Mouse (Mus musculus): Measurements from ENCODE around the gene Nkd2. TPM values are rescaled to one million over a fixed set of nuclear protein-coding genes. Genes with fewer than 3 reads are reported as not detected.

Gene Nkd2
- 2.8 TPM for polyA plus RNA-seq (2015; fragmentation: Illumina TruSeq; extraction: RNeasy Lipid Tissue Mini Kit (QIAGEN cat#74804); ENCODE audit: low read depth, low replicate concordance)

DNA sequence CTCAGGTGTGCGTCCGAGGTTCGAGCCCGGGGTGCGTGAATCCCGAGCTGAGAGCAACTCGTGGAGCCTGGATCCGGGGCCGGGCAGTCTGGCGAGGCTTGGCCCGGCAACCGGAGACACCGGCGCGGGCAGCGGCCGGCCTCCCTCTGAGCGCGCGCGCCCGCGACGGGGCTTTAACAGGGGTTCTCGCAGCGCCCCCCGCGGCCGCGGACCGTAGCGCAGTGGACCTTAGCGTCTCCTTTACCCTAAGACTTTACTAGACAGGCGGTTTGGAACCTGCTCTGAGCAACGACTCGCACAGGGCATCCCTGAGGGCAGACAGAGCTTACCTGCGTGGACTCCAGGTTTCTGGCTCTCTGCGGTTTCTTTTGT, at the start of gene Nkd2:
Gene Nkd2 (minus strand): TSS at position 167 of the 372 bp plus-strand sequence.

Other genes starting within 250 kb of the Nkd2 start
- gene Clptm1l, start 243.6 kb downstream of the Nkd2 start, polyA plus RNA-seq (2015; fragmentation: Illumina TruSeq; extraction: RNeasy Lipid Tissue Mini Kit (QIAGEN cat#74804); ENCODE audit: low read depth, low replicate concordance) = 122 TPM
- gene Tert, start 220.7 kb downstream of the Nkd2 start, polyA plus RNA-seq (2015; fragmentation: Illumina TruSeq; extraction: RNeasy Lipid Tissue Mini Kit (QIAGEN cat#74804); ENCODE audit: low read depth, low replicate concordance) = 1.6 TPM
- not detected for gene Slc6a18, start 169.6 kb downstream of the Nkd2 start, polyA plus RNA-seq (2015; fragmentation: Illumina TruSeq; extraction: RNeasy Lipid Tissue Mini Kit (QIAGEN cat#74804); ENCODE audit: low read depth, low replicate concordance)
- 0.45 TPM for gene Slc6a19, start 142.8 kb downstream of the Nkd2 start, polyA plus RNA-seq (2015; fragmentation: Illumina TruSeq; extraction: RNeasy Lipid Tissue Mini Kit (QIAGEN cat#74804); ENCODE audit: low read depth, low replicate concordance)
- 2.1 TPM for gene Slc12a7, start 114.5 kb downstream of the Nkd2 start, polyA plus RNA-seq (2015; fragmentation: Illumina TruSeq; extraction: RNeasy Lipid Tissue Mini Kit (QIAGEN cat#74804); ENCODE audit: low read depth, low replicate concordance)
- gene Trip13, start 90.2 kb upstream of the Nkd2 start, polyA plus RNA-seq (2015; fragmentation: Illumina TruSeq; extraction: RNeasy Lipid Tissue Mini Kit (QIAGEN cat#74804); ENCODE audit: low read depth, low replicate concordance) = 0.52 TPM
- 84.9 TPM for gene Brd9, start 90.2 kb upstream of the Nkd2 start, polyA plus RNA-seq (2015; fragmentation: Illumina TruSeq; extraction: RNeasy Lipid Tissue Mini Kit (QIAGEN cat#74804); ENCODE audit: low read depth, low replicate concordance)
- not detected for gene Zdhhc11, start 116.2 kb upstream of the Nkd2 start, polyA plus RNA-seq (2015; fragmentation: Illumina TruSeq; extraction: RNeasy Lipid Tissue Mini Kit (QIAGEN cat#74804); ENCODE audit: low read depth, low replicate concordance)
- gene Tppp, start 161.8 kb upstream of the Nkd2 start, polyA plus RNA-seq (2015; fragmentation: Illumina TruSeq; extraction: RNeasy Lipid Tissue Mini Kit (QIAGEN cat#74804); ENCODE audit: low read depth, low replicate concordance) = 315 TPM
- gene Cep72, start 214.7 kb upstream of the Nkd2 start, polyA plus RNA-seq (2015; fragmentation: Illumina TruSeq; extraction: RNeasy Lipid Tissue Mini Kit (QIAGEN cat#74804); ENCODE audit: low read depth, low replicate concordance) = 3.1 TPM